In genomic region chr2:6872894-6873255, GRCm38 (mm10) we compare ENCODE assay signal across 8 mouse cellular contexts.
DNase-seq lines count a peak whose midpoint lies in the region; ATAC-seq and TF ChIP-seq lines count a peak whose summit lies in the region.

No protein-coding gene starts in this region.

- intact Hi-C loops in left cerebral cortex, postnatal 36 days (cut with DNase I), result loop anchor here (10.0 kb wide), 3 partner anchors 148 to 522 kb away; no protein-coding TSS in a partner anchor

- ATAC-seq in kidney, embryonic 16.5 days (ENCODE audit: low FRiP score, low TSS enrichment), result no peak
- no peak for ATAC-seq in hindbrain, postnatal 0 days
- ATAC-seq in midbrain, embryonic 15.5 days (replicated peaks), result no peak; the same call in 1 of the 2 replicates

- no peaks in the 10 kb centered on the region for H3K36me3 ChIP-seq in kidney, embryonic 16.5 days (ENCODE audit: insufficient read depth, low read length)
- H3K36me3 ChIP-seq in hindbrain, postnatal 0 days (ENCODE audit: insufficient read depth, low read length), result no peaks in the 10 kb centered on the region
- H3K36me3 ChIP-seq in midbrain, embryonic 15.5 days (replicated peaks), result no peaks in the 10 kb centered on the region

- WGBS in kidney, embryonic 16.5 days, result 17% methylated on average over 10 of the region's 10 CpGs
- 6% methylated on average over 10 of the region's 10 CpGs for WGBS in hindbrain, postnatal 0 days
- 8% methylated on average over 10 of the region's 10 CpGs for WGBS in midbrain, embryonic 15.5 days

- peak overlapping the region; percentile 82 for H3K9ac ChIP-seq in kidney, embryonic 16.5 days (replicated peaks; ENCODE audit: low read length)
- H3K9ac ChIP-seq in hindbrain, postnatal 0 days (replicated peaks; ENCODE audit: low read length), result peak overlapping the region; percentile 97
- H3K9ac ChIP-seq in midbrain, embryonic 15.5 days, result peak overlapping the region; percentile 97

- peak overlapping the region; percentile 96 for H3K4me2 ChIP-seq in kidney, embryonic 16.5 days (replicated peaks; ENCODE audit: low read depth, low read length)
- H3K4me2 ChIP-seq in hindbrain, postnatal 0 days (ENCODE audit: low read depth, low read length), result peak overlapping the region; percentile 90
- H3K4me2 ChIP-seq in midbrain, embryonic 15.5 days, result peak overlapping the region; percentile 67

- peak overlapping the region; percentile 83 for H3K4me3 ChIP-seq in kidney, embryonic 16.5 days (ENCODE audit: low read length)
- peak overlapping the region; percentile 65 for H3K4me3 ChIP-seq in hindbrain, postnatal 0 days (ENCODE audit: low read length)
- H3K4me3 ChIP-seq in midbrain, embryonic 15.5 days, result peak overlapping the region; percentile 96

- no peak for TF ChIP-seq POLR2A in brain, embryonic 14.5 days (IDR thresholded peaks at IDR 0.05; ENCODE audit: borderline replicate concordance, extremely low read depth, insufficient read depth, insufficient read length, poor library complexity, severe bottlenecking)

- H3K27me3 ChIP-seq in kidney, embryonic 16.5 days (ENCODE audit: insufficient read depth, low read length), result peaks cover 16% of the 10 kb centered on the region
- H3K27me3 ChIP-seq in hindbrain, postnatal 0 days (ENCODE audit: insufficient read depth, low read length), result no peaks in the 10 kb centered on the region
- H3K27me3 ChIP-seq in midbrain, embryonic 15.5 days (replicated peaks), result no peaks in the 10 kb centered on the region

- no peak overlapping the region for H3K27ac ChIP-seq in kidney, embryonic 16.5 days (ENCODE audit: low read length)
- H3K27ac ChIP-seq in hindbrain, postnatal 0 days, result peak overlapping the region; percentile 93
- peak overlapping the region; percentile 96 for H3K27ac ChIP-seq in midbrain, embryonic 15.5 days

- no peaks in the 10 kb centered on the region for H3K9me3 ChIP-seq in kidney, embryonic 16.5 days (ENCODE audit: low read length)
- H3K9me3 ChIP-seq in hindbrain, postnatal 0 days (ENCODE audit: low read length), result no peaks in the 10 kb centered on the region
- H3K9me3 ChIP-seq in midbrain, embryonic 15.5 days, result no peaks in the 10 kb centered on the region

- TF ChIP-seq CTCF in brain, embryonic 14.5 days (IDR thresholded peaks at IDR 0.05; ENCODE audit: borderline replicate concordance, extremely low read depth, insufficient read depth, insufficient read length), result no peak
- no peak for TF ChIP-seq CTCF in hindbrain, postnatal 0 days (IDR thresholded peaks at IDR 0.05; ENCODE audit: low read depth)

- DNase-seq in kidney, postnatal 4 days, result no peak
- peak; percentile 72 for DNase-seq in brain, embryonic 14.5 days (ENCODE audit: low read depth)
- DNase-seq in hindbrain, postnatal 0 days (ENCODE audit: low spot score), result no peak
- no peak for DNase-seq in thymus, adult 18-20 months
- no peak for DNase-seq in left cerebral cortex, postnatal 36 days (ENCODE audit: low spot score in 2 of 2)
- DNase-seq in left cerebral cortex, adult 9 months (ENCODE audit: low spot score in 2 of 2), result no peak

- H3K4me1 ChIP-seq in kidney, embryonic 16.5 days (ENCODE audit: insufficient read depth, low read length), result peaks cover 7% of the 10 kb centered on the region
- H3K4me1 ChIP-seq in hindbrain, postnatal 0 days (ENCODE audit: insufficient read depth, low read length), result peaks cover 14% of the 10 kb centered on the region
- peaks cover 62% of the 10 kb centered on the region for H3K4me1 ChIP-seq in midbrain, embryonic 15.5 days
